Mouse (Mus musculus) kidney, embryonic 16.5 days (tissue): ENCODE measurements around the gene Ccna2. TPM values are rescaled to one million over a fixed set of nuclear protein-coding genes. Genes with fewer than 3 reads are reported as not detected.
A peak's percentile ranks its signal among the peaks of the same experiment; 100 is the strongest.

ENCODE experiments used
- ATAC-seq: fragments of 200-750 bp; cut with Nextera tagmentation; 2 replicates; pipeline ENCODE4 v1.8.0; 2017; ENCODE audit warnings: moderate TSS enrichment; ENCODE audit not compliant: low FRiP score, low TSS enrichment
- H3K27ac ChIP-seq: fragments of 300-500 bp; sonication (generic); 2 replicates; pipeline ENCODE4 v1.5.1; 2014; ENCODE audit warnings: low read length
- H3K27me3 ChIP-seq: fragments of 300-500 bp; sonication (generic); 2 replicates; pipeline ENCODE4 v1.6.1; 2014; ENCODE audit warnings: low read length, control low read depth, mixed read lengths; ENCODE audit not compliant: insufficient read depth
- H3K36me3 ChIP-seq: fragments of 300-500 bp; sonication (generic); 2 replicates; pipeline ENCODE4 v1.6.1; 2014; ENCODE audit warnings: low read length, control low read depth, mixed read lengths; ENCODE audit not compliant: insufficient read depth
- H3K4me1 ChIP-seq: fragments of 300-500 bp; sonication (generic); 2 replicates; pipeline ENCODE4 v1.6.1; 2014; ENCODE audit warnings: low read length, control low read depth, mixed read lengths; ENCODE audit not compliant: insufficient read depth
- H3K4me2 ChIP-seq: fragments of 300-500 bp; sonication (generic); replicated peaks from 2 replicates; pipeline ENCODE4 v1.6.1; 2014; ENCODE audit warnings: low read depth, low read length
- H3K4me3 ChIP-seq: fragments of 300-500 bp; sonication (generic); 2 replicates; pipeline ENCODE4 v1.5.1; 2014; ENCODE audit warnings: mild to moderate bottlenecking, low read length
- H3K9ac ChIP-seq: fragments of 300-500 bp; sonication (generic); replicated peaks from 2 replicates; pipeline ENCODE4 v1.6.1; 2014; ENCODE audit warnings: low read length
- H3K9me3 ChIP-seq: fragments of 300-500 bp; sonication (generic); 2 replicates; pipeline ENCODE4 v1.6.1; 2016; ENCODE audit warnings: low read length, control low read depth
- WGBS: fragments of 180-500 bp; shearing (Covaris S2); extraction: QIAGEN DNeasy Blood & Tissue Kit; methylation state at CpG from one replicate; pipeline ENCODE4 v1.1.7; 2014; 5-methylcytosine and 5-hydroxymethylcytosine counted together
- polyA plus RNA-seq: library from polyadenylated mRNA; unstranded; fragments of >200 nt; fragmentation: Nextera tagmentation; extraction: Ambion mirVana; gene quantifications from 2 replicates; pipeline ENCODE4 v1.2.1, GENCODE M21; 2015

Ccna2 gene
- polyA plus RNA-seq, 1 experiment from 2014 or later = 182 TPM

GRCm38 (mm10) chr3:36521073-36522060 lies 50.6 kb downstream of the Ccna2 start, which contains the start of gene Gm11549:
Gene Gm11549, minus strand, starts transcription at chr3:36521813.
- peak; percentile 59; the same call in 1 of the 2 replicates for ATAC-seq
- WGBS = under 1% methylated on average over 51 of the region's 51 CpGs
- no peaks in the 10 kb centered on the region for H3K9me3 ChIP-seq
- no peaks in the 10 kb centered on the region for H3K36me3 ChIP-seq
- no peak within 1 kb of the TSS for H3K27ac ChIP-seq
- H3K4me2 ChIP-seq = peak within 1 kb of the TSS; percentile 88
- peak within 1 kb of the TSS; percentile 47; the same call in 1 of the 2 replicates for H3K9ac ChIP-seq
- H3K27me3 ChIP-seq = peaks cover 39% of the 10 kb centered on the region
- H3K4me3 ChIP-seq = peak within 1 kb of the TSS; percentile 56
- H3K4me1 ChIP-seq = peaks cover 5% of the 10 kb centered on the region; the same call in 1 of the 2 replicates

DNA sequence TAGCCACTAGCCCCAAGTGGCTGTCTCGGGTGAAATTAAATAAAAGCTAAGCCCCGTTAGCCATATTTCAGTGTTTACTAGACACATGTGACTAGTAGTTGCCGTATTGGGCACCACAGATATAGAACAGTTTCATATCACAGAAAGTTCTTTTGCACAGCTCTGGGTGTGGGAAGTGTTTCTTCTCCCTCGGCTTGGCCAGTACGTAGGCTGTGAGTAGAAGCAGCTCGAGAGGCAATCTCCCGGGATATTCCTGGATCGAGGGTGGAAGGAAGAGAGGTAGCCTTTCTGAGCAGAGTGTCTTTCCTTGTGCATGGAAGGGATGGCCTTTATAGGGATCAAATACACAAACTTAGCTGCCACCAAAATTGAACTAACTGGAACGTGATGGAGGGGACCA lies 55.8 kb downstream of the Ccna2 start:
- Histone ChIP-seq H3K36me3 (no peaks in the 10 kb centered on the region), H3K9me3 (no peaks in the 10 kb centered on the region), H3K4me1 (peaks cover 4% of the 10 kb centered on the region; the same call in 1 of the 2 replicates), H3K4me2 (no peak overlapping the region), H3K9ac (no peak overlapping the region), H3K27me3 (peaks cover 18% of the 10 kb centered on the region), H3K27ac (no peak overlapping the region), H3K4me3 (no peak overlapping the region)
- WGBS = 85% methylated on average over 9 of the region's 9 CpGs
- ATAC-seq = no peak

Other genes with a start within 250 kb of the Ccna2 start
- gene Anxa5, start 96.3 kb downstream of the Ccna2 start, polyA plus RNA-seq = 368 and 434 TPM in 2 replicates
- gene 1810062G17Rik, start 96.2 kb downstream of the Ccna2 start, polyA plus RNA-seq = 1.4 and 1.9 TPM in 2 replicates
- not detected in 2 replicates for gene Gm11549, start 50.3 kb downstream of the Ccna2 start, polyA plus RNA-seq
- 67.8 and 71.7 TPM in 2 replicates for gene Exosc9, start 19.5 kb downstream of the Ccna2 start, polyA plus RNA-seq
- gene Bbs7, start 41.3 kb upstream of the Ccna2 start, polyA plus RNA-seq = 16.2 and 19.3 TPM in 2 replicates
- 4.8 and 6.8 TPM in 2 replicates for gene Trpc3, start 118.0 kb upstream of the Ccna2 start, polyA plus RNA-seq